Mouse (Mus musculus) right cerebral cortex, postnatal 36 days (tissue): ENCODE results near the gene Vps33a.
"Not testable (repeated sequence)": the region's sequence is repeated elsewhere in the genome, so short reads cannot be mapped to it uniquely, and the experiment has no call there.

ENCODE experiments used
- DNase-seq, 2 experiments: peaks; one replicate each; pipeline ENCODE4 v3.0.0; 2022; ENCODE audit warnings: low spot score in 2 of 2, mixed read lengths in 1 of 2

Vps33a gene

GRCm38 (mm10) chr5:123524393-123524750 is 48.5 kb downstream of the Vps33a start:
- no peak for DNase-seq

- DNase-seq, result peak; percentile 97 to 98
These were observed 49.0 kb downstream of the Vps33a start, which contains the start of gene Diablo for GRCm38 (mm10) chr5:123523692-123524392. Gene Diablo (minus strand): TSS chr5:123524176.

DNA sequence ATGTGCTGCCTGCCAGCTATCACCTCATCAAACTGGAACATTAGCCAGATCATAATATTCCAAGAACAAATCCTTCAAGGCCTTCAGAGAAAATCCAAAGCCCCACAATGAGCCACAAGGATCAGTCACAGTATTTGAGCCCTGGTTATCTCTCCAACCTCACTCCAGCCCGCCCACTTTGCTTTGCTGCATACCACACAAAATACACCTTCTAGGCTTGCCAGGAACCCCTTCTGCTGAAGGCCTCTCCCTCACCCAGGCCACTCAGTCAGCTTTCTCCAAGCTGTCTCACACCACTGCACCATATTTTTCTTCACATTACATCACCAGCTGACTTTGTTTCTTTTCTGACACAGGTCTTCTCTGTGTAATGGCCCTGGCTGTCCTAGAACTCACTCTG is 50.7 kb downstream of the Vps33a start:
- DNase-seq, result no peak

DNA sequence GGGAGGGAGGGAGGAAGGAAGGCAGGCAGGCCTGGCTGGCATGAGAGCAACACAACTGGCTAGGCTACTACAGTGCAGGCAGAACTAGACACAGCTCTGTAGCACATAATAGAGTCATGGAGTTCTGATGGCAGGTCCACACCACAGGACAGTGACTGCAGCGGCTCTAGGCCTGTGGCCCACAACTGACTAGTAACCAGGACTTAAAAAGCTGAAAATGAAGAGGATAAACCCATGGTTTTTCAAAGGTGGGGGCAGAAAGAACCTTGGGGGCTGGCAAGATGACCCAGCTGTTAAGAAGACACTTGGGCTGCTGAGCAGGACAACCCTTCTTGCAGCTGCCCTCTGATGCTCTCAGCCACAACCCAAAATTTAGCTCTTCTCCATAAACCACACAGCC is 51.2 kb downstream of the Vps33a start:
- DNase-seq, result no peak

- no peak for DNase-seq
These were observed 52.2 kb downstream of the Vps33a start for GRCm38 (mm10) chr5:123520666-123521065.

DNA sequence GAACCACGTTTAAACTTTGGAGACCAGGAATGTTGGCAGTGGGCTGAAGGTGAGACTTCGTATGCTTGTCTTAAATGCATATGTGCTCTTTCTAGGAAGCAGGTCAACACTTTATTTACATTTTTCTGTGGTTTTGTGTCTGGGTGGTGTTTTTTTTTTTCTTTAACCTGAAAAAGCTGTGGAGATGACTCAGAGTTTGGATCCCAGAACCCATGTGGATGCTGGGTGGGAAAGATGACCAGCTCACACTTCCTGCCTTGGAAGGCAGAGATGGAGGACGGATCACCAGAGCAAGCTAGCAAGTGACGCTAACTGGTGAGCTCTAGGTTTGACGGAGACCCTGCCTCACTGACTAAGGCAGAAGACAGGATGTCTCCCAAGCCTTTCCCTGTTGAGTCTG is 58.0 kb downstream of the Vps33a start:
- no peak for DNase-seq

DNA sequence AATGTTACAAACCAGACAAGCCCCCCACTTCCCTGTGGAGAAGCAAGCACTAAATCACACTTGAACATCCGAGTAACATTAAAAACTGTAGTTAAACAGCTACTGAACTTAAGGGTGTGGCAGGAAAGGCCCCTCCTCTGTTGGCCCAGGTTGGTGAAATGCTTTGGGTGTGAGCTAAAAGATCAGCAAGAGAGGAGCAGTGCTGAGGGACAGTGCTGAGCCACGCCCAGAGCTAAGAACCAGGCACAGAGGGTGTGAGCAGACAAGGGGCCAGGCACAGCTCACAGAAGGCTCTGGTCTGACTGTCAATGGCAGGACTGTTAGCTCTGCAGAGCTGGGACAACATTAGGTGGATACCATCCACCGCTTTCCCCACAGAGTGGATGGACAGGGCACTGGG is 60.7 kb downstream of the Vps33a start:
- DNase-seq, result no peak

DNA sequence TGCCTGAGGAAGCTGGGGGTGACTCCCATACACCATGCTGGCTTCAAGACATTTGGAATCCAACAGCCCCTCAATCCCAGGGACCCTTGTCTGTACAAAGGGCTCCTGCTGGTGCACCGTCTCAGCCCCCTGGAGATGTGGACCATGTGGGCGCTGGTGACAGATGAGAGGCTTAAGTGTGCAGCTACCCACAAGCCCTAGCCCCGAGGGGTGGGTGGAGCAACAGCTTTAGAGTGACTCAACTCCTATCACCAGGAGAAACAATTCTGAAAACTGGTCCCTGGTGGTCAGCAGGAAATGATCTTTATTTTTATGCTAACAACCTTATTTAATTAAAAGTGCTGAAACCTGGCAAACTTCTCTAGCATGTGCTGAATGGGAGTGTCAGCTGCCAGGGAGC is 61.4 kb downstream of the Vps33a start:
- DNase-seq, result not testable (repeated sequence)

- DNase-seq, result no peak
These were observed 62.7 kb downstream of the Vps33a start, which contains the start of gene B3gnt4 for GRCm38 (mm10) chr5:123510160-123510559. Gene B3gnt4 (plus strand): TSS chr5:123510460.

DNA sequence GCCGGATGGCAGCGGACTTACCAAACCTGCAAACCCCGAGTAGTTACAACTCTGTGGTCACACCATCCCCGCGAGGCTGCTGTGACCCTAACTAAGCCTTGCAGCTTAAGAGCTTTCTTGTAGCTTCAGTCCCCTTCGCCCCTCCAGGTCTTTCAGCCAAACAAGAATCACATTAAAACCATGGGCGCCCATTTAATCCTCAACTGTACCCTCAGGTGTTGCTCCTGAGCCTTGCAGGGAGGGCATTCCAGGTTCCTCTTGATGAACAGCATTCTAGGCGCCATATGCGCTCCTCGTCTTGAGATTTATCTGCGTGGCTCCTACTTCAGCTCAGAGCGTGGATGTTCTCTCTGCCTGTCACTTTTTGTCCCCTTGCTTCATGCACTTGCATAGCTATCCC is 63.9 kb downstream of the Vps33a start:
- no peak for DNase-seq

DNA sequence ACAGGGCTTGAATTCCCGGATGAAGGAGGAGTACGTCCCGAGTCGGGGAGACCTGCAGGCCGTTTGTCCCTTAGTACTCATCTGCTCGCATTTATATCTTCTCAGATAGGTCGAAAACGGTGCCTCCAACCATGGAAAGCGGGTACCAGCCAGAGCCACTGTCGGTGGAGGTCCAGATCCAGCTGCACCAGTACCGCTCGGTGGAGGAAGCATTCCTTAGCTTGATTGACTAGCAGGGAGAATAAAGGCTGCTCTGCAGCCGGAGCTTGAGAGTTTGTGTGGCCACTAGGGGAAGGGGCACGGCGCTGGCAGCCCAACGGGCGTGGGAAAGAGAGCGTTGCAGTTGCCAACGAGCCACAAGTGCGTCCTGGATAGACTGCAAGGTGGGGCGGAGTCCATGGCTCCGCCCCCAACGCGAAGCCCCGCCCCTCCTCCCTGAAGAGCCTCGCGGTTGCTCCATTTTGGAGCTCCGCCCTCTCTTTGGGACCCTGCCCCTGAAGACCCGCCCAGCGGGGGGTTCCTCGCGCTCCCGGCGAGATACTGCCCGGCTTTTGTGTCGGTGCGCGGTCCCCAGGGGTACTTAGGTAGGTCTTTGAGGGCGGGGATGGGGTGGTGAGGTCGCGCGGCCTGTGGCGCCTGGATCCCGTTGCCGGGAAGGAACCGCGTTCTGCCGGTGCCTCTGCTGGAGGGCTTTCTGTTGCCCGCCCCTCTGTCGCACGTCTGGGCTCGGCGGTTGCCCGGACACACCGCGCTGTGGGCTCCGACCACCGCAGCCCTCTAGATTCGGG is 64.7 kb downstream of the Vps33a start:
- peak; percentile 69 to 75 for DNase-seq

GRCm38 (mm10) chr5:123501973-123502372 is 70.9 kb downstream of the Vps33a start:
- DNase-seq, result no peak

- peak; percentile 25 to 39 for DNase-seq
These were observed 73.1 kb downstream of the Vps33a start for GRCm38 (mm10) chr5:123499717-123500116.

GRCm38 (mm10) chr5:123489935-123490334 is 82.9 kb downstream of the Vps33a start:
- no peak for DNase-seq

GRCm38 (mm10) chr5:123489112-123489785 is 83.6 kb downstream of the Vps33a start, which contains the start of the genes Lrrc43 and Il31:
Gene Lrrc43 (plus strand): TSS chr5:123489305.
Gene Il31 (minus strand): TSS chr5:123489489.
- DNase-seq, result no peak

- DNase-seq, result no peak
These were observed 85.0 kb downstream of the Vps33a start for GRCm38 (mm10) chr5:123487659-123488395.
